Mouse (Mus musculus) effector memory CD4-positive, alpha-beta T cell, adult 5 months (primary cell): ENCODE results near the gene Gm11492. TPM values are rescaled to one million over a fixed set of nuclear protein-coding genes. Genes with fewer than 3 reads are reported as not detected.

Experiments used
- polyA plus RNA-seq: library from polyadenylated mRNA; unstranded; fragments of 100-300 nt; shearing (Covaris generic); gene quantifications from one replicate; pipeline ENCODE4 v1.2.1, GENCODE M21; 2017

Gm11492 gene
- not detected for polyA plus RNA-seq

DNA sequence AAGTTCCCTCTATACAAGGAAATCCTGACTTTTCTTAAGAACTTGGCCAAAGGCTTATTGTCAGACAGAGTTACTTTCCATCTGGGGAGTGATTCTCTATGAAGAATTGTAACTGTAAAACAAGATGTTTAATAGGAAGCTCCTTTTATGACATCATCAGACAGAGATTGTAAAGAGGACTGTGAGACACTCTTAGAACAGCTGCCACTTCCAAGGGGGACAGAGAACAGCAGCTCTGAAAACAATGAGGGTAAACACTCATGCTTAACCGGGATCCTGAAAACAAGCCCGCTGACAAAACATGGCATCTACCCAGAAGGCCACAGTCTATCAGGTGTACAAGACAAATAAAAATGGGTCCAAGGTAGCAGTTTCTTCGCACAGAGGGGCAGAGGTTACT is at the start of gene Gm11492:
Gene Gm11492 (plus strand): TSS at position 153 of the 400 bp plus-strand sequence.

DNA sequence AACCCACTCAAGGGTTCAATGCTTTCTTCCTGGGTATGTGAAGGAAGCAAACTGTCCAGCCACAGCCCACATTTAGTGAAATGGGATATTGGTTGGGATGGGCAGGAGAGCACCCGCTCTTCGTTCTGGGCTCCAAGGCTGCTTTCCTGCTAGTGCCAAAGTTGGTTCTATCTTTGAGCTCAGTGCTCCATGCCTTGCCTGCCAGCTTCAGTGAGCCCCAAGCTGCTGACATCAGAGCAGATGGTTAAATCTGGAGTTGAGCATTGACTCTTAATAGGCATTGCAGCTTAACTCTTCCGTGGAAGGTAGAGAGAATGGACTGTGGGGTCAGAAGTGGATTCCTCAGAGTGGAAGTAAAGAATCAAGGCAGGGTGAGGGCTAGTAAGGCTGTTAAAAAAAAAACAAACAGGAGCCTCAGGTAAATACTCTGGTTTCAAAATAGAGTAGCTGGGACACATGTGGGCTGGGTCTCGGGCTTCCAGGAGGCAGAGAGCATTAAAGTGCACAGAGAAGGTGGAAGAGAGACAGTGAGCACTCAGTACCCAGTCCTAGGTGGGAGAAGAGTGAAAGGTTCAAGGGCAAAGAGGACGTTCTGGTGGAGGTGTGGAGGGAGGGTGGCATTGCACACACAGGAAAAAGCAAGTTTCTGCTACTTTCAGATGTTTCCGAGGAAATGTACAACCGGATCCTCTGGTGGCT is 2.0 kb downstream of the Gm11492 start, which contains the start of gene Sept4:
Gene Sept4 (plus strand): TSS at position 649 of the 699 bp plus-strand sequence.

DNA sequence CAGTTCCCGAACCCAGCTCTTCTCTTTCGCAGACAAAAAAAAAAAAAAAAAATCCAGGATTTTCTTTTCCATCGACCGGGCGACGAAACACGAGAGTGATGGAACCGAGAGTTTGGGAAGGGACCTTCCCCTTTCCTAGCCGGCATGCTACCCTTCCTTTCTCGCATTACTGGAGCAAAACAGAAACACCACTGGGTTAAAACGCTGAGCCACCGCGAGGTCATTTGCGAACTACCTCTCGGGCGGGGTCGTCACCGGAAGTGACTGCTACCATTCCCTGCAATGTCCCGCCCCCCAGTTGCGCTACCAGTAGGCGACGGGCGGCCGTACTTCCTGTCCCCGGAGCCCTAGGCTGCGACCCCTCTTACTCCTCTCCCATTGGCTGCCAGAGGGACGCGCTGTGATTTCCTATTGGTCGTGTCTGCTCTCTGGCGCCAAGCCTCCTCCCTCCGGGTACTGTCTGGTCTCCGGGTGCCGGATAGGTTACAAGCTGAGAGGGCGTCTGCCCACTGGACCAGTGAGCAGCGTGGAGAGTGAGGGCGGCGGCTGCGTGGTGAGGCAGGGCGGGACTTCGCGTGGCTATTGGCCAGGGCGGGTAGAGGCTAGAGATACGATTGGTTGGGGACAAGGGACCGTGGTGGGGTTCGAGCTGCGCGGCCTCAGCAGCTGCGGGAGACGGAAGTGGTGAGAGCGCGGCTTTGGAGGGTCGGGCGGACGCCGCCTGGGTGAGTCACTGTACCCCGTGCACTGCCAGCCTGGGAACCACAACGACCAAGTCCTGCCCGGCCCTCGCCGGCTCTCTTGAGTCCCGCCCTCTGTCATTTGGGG is 25.3 kb downstream of the Gm11492 start, which contains the start of gene Mtmr4:
Gene Mtmr4 (plus strand): TSS at position 637 of the 828 bp plus-strand sequence.

DNA sequence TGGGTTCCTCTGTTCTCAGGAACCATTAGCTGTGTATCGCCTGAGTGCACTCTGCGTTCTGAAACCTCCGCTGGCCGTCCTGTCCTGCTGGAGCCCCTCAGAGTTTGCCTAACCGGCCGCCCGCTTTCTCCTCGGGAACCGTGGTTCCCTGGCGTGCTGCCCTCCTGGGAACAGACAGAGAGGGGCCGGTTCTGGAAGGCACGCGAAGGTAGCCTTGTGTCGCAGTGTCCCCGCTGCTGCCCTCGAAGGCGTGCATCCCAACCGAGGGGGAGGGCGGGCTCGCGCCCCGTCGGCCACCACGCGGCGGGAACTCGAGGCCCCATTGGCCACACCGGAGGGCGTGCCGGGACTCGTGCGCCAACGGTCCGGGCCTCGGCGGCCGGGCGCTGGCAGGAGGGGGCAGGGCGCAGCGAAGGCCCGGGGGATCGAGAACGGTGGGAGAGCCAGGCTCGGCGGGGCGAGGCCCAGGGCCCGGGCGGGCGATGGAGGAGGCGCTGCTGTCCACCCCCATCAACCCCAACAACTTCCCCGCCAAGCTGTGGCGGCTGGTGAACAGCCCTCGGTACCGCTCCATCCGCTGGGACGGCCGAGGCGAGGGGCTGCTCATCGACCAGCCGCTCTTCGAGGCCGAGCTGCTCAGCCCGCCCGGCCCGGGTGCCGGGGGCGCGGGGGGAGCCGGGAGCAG is 50.5 kb downstream of the Gm11492 start, which contains the start of gene Hsf5:
Gene Hsf5 (plus strand): TSS at position 375 of the 685 bp plus-strand sequence.

Other genes with a start within 250 kb of the Gm11492 start
- not detected for gene Ppm1e, start 207.6 kb upstream of the Gm11492 start, polyA plus RNA-seq
- gene Rad51c, start 161.7 kb upstream of the Gm11492 start, polyA plus RNA-seq = 1.6 TPM
- 0.41 TPM for gene Tex14, start 161.6 kb upstream of the Gm11492 start, polyA plus RNA-seq
- gene Sept4, start 2.2 kb downstream of the Gm11492 start, polyA plus RNA-seq = 2.2 TPM
- 16.5 TPM for gene Mtmr4, start 25.5 kb downstream of the Gm11492 start, polyA plus RNA-seq
- gene Hsf5, start 50.5 kb downstream of the Gm11492 start, polyA plus RNA-seq = not detected
- 8.0 TPM for gene Rnf43, start 96.1 kb downstream of the Gm11492 start, polyA plus RNA-seq
- 418 TPM for gene Supt4a, start 170.9 kb downstream of the Gm11492 start, polyA plus RNA-seq
- 2.2 TPM for gene Tspoap1, start 193.9 kb downstream of the Gm11492 start, polyA plus RNA-seq
- not detected for gene Mpo, start 226.9 kb downstream of the Gm11492 start, polyA plus RNA-seq